Mouse (Mus musculus): ENCODE results near the gene Tmem179b.
"Not testable (repeated sequence)": the region's sequence is repeated elsewhere in the genome, so short reads cannot be mapped to it uniquely, and the experiment has no call there.

Tmem179b gene

DNA sequence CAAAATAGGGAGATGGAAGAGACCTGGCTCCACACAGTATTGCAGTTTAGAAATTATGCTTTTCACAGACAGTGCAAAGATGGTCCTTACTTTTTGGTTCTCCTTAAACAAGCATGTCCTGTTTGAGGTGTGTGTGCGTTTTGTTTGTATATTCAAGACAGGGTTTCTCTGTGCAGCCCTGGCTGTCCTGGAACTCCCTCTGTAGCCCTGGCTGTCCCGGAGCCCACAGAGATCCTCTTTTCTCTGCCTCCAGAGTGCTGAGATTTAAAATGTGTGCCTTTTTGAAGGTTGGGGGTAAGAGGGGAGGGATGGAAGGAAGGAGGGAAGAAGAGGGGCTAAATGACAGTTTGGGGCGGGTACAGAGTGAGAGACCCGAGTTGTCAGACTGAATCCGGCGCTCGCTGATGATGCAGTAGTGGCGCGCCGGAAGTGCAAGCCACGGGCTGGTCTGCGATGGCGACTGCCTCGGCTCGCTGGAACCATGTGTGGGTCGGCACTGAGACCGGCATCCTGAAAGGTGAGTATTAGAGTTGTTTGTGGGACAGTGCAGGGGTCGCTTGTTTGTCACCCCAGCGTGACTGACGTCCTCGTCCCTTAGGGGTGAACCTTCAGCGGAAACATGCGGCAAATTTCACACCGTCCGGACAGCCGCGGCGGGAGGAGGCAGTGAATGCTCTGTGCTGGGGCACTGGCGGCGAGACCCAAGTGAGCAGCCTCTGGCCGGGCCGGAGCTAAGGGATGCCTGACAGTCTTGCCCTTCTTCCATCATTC is 38.7 kb downstream of the Tmem179b start, which contains the start of gene Wdr74:
Gene Wdr74, plus strand, starts transcription at position 439 of the 771 bp plus-strand sequence.
- in situ Hi-C loops (cut with MboI, MseI), result no loop called here

DNA sequence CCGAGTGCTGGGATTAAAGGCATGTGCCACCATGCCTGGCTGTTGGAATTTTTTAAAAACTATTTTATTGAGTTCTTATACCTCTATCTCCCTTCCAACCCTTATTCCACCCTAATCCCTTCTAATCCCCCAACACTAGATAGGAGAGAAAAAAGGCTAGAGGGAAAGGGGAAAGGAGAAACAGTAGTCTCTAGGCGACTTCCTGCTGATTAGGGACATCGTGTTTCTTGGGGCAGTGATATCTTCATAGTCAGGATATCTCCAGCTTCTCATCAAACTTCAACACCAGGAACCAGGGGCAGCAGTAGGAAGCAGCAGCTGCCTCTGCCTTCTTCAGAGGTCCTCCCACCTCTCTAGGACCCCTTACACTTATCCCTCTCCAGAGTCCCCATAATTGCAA is 39.9 kb downstream of the Tmem179b start:
- in situ Hi-C loops (cut with MboI, MseI), result no loop called here

DNA sequence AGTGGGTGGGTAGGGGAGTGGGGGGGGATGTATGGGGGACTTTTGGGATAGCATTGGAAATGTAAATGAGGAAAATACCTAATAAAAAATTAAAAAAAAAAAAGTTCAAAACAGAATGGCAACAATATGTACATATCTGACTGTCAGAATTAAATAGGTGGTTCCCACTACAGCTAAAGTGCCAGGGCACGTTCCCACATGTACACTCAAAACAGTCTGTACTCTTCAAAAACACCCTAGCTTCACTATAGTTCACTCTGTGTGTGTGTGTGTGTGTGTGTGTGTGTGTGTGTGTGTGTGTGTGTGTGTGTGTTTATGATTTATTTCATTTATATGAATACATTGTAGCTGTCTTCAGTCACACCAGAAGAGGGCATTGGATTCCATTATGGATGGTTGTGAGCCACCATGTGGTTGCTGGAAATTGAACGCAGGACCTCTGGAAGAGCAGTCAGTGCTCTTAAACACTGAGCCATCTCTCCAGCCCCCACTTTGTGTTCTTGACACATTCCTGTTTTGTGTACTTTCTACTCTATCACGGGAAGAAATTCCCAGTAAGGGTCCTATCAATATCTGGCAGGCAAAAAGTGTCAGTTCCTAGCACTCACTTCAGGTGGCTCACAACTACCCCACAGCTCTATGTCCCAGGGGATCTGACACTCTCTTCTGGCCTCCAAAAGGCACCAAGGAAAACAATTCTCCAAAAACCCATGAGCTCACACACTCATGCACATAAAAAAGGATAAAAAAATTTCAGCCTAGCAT is 45.8 kb downstream of the Tmem179b start:
- in situ Hi-C loops (cut with MboI, MseI), result not testable (repeated sequence)

DNA sequence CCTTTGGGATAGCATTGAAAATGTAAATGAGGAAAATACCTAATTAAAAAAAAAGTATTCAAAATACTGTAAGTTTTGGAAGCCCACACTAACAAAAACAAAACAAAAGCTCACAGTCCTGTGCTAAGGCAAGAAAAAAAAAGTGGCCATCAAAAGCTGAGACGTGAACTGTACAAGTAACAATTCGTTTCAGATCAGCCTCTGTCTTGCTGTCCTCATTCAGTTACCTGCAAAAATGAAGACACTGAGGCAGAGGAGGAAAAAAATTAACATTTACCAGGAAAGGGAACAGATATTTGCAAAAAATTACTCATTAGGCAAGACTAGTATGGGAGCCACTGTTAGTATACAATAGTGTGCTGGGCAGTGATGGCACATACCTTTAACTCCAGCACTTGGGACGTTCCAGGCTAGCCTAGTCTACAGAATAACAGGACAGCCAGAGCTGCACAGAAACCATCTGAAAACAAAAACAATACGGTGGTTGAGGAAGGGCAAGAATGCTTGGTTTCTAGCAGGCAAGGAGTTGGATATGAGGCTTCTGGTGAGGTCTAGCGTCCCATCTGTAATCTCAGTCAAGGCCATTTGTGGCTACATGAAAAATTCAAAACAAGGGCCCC is 46.7 kb downstream of the Tmem179b start:
- in situ Hi-C loops (cut with MboI, MseI), result no loop called here

DNA sequence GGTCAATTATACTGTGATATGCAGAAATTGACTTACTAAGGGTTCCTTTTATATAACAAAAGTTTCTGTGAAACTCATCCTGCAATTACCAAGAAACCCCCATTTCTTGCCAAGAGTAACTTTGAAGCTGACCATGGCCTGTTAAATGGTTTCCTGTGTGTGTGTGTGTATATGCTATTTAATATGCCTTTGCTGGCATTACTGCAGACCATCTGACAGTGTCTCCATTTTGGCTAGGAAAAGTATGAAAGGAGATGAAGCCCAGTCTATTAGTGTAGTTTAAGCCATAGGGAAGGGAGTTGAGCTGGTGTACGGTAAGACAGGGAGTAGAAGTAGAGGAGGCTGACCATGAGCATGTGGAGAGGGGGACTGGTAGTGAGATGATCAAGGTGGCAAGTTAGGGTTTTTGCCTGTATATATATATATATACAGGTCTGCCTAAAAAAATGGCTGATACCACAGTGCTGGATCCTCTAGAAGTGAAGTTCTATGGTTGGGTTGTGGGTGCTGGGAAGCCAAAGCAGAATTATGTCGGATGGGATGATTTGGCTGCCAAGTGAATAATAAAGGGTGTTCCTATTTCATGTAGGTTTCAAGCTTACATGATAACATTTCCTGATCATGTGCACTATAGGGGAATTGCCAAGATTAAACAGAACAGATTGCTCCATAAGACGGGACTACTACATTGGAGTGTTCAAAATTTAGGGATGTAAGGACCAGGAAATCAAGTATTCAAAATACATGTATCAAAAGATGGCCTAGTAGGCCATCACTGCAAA is 47.5 kb downstream of the Tmem179b start:
- in situ Hi-C loops (cut with MboI, MseI), result no loop called here

DNA sequence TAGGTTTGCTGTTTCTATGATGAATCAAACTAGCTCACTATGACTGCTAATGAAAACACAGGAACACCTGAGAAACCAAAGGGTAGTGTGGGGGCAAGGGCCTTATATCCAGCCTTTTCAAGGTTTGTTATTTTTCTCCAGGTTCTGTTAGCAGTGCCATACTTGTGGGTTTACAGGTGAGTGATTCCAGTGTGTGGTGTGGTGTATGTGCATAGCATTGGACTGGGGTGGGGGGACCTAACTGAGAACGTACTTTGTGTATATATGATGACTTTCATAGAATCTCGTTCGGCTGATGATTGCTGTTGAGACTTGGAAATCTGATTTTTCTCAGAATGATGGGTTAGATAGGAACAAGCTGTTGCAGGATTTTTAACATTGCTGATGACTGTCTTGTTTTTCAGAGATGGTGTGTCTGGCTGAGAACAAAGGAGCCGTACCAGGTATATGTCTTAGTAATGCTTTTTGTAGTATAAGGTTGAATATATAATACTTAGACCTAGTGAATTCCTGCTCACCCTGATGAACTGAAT is 49.1 kb downstream of the Tmem179b start:
- in situ Hi-C loops (cut with MboI, MseI), result no loop called here

DNA sequence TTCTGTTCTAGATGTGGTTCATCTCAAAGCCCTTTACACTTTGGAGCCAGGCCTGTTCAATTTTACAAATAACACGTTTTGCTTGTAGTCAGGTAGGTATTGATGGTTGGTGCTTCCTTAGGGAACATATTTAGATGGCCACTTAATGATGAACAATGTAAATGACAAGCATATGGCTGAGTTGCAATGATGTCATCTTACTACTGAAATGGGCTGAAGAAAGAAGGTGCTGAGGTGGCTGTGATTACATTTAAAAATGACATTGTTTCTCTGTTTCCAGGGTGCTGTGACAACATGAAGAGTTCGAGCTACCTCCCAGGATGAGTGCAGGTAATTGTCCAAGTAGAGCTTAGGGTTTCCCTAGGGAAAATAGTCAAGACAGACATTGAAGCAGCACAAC is 49.9 kb downstream of the Tmem179b start:
- in situ Hi-C loops (cut with MboI, MseI), result no loop called here

DNA sequence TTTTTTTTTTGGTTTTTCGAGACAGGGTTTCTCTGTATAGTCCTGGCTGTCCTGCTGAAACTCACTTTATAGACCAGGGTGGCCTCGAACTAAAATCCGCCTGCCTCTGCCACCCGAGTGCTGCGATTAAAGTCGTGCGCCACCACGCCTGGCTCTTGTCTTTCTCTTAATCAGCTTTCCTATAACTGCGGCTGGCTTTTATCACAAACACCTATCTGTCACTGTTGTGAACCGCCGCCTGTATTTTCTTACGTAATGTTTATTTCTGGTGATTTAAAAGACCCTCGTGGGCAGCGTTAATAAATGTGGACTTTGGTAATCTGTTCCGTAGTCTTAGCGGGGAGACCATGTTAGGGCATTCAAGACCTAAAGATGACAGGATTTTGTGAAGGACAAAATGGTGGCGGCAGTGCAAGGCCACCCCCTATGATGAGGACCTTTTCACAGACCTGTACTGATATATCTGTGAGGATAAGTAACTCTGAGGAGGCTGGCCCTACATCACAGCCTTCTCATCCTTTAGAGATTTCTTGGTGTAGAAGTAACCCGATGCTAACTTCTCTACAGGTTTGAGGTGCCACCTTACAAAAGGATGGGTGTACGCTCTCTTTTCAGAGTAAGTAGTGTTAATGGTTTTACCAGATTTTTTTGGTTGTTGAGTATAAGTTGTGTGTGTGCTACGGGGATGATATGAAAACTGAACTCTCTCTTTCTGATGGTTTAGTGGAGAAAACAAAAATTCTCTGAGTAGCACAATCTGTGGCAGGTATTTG is 50.5 kb downstream of the Tmem179b start:
- in situ Hi-C loops (cut with MboI, MseI), result no loop called here

DNA sequence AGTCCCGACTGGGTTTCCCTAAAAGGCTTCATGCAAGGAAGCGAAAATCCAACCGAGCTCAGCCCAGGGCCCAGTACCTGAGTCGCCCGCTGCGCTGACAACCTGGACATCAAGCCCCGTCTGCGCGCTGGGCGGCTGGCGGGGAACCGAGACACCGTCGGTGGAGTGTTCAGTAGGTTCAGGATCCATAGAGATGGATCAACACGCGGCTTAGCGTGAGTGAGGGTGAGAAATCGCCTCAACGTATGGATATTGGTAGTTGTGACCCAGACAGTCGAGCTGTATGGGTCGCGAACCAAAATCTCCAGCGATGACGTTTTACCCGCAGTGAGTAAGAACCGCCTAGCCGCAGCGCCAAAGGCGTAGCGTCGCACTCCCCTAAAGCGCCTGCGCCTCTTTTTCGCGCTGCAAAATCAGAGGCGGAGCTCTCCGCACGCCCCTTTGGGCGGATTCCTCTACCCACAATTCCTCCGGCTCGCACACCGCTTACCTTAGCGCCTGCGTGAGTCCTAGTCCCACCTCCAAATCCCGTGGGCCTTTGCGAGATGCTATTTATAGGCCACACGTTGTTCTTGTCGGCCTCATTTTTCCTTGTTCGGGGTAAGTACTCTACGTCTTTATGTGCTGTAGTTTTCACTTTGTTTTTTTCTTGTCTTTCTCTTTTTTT is 51.2 kb downstream of the Tmem179b start, which contains the start of gene Slc3a2:
Gene Slc3a2, minus strand, starts transcription at position 463 of the 667 bp plus-strand sequence.
- in situ Hi-C loops (cut with MboI, MseI), result no loop called here

DNA sequence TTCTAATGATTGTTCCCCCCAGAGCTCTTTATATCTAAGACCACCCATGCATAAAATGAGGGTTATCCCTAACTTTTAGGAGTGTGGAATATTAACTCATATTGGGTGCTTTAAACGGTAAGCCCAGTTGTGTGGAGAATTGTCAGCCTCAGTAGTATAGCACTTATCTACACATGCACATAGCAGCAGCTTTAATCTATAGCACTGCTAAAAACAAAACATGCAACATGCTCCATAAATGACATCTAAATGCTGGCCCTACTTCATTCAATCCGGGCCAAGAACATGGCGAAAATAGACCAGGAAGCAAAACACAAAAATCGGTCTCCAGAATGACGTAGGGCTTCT is 51.7 kb downstream of the Tmem179b start:
- in situ Hi-C loops (cut with MboI, MseI), result no loop called here

Data from T-helper 2 cell (primary cell).